Mouse (Mus musculus) liver, embryonic 14.5 days (tissue): Measurements from ENCODE around the gene Cep152.

ENCODE experiments used
- CTCF ChIP-seq: IDR thresholded peaks from 2 replicates; pipeline ENCODE4 v1.5.1; 2016; ENCODE audit warnings: antibody characterized with exemption, low read depth, control low read depth
- EP300 ChIP-seq: IDR thresholded peaks from 2 replicates; pipeline ENCODE4 v1.6.1; 2016; ENCODE audit warnings: antibody characterized with exemption, low read depth

GRCm38 (mm10) chr2:125670846-125671245, 45.9 kb upstream of the Cep152 start:
- TF ChIP-seq CTCF (peak; percentile 58), EP300 (no peak)
